Mouse (Mus musculus) thymus, postnatal 14 days (tissue): ENCODE results near the gene Ptk7.
A peak's percentile ranks its signal among the peaks of the same experiment; 100 is the strongest.
"Not testable (repeated sequence)": the region's sequence is repeated elsewhere in the genome, so short reads cannot be mapped to it uniquely, and the experiment has no call there.

Source experiments
- DNase-seq: peaks from one replicate; pipeline ENCODE4 v3.0.0; 2021

The Ptk7 gene

GRCm38 (mm10) chr17:46605126-46605525 lies 24.2 kb downstream of the Ptk7 start:
- no peak for DNase-seq

- DNase-seq = no peak
Observed at GRCm38 (mm10) chr17:46603229-46603628, 26.1 kb downstream of the Ptk7 start.

GRCm38 (mm10) chr17:46602212-46602611 lies 27.1 kb downstream of the Ptk7 start:
- DNase-seq = no peak

- no peak for DNase-seq
Observed at GRCm38 (mm10) chr17:46600569-46600968, 28.7 kb downstream of the Ptk7 start.

GRCm38 (mm10) chr17:46598963-46599362 lies 30.3 kb downstream of the Ptk7 start:
- no peak for DNase-seq

GRCm38 (mm10) chr17:46597956-46598355 lies 31.3 kb downstream of the Ptk7 start:
- no peak for DNase-seq

- no peak for DNase-seq
Observed at GRCm38 (mm10) chr17:46595336-46595735, 34.0 kb downstream of the Ptk7 start.

GRCm38 (mm10) chr17:46594606-46595005 lies 34.7 kb downstream of the Ptk7 start:
- no peak for DNase-seq

- no peak for DNase-seq
Observed at GRCm38 (mm10) chr17:46593124-46593523, 36.2 kb downstream of the Ptk7 start.

GRCm38 (mm10) chr17:46591406-46591805 lies 37.9 kb downstream of the Ptk7 start:
- DNase-seq = no peak

GRCm38 (mm10) chr17:46590439-46590838 lies 38.9 kb downstream of the Ptk7 start:
- DNase-seq = no peak

- DNase-seq = no peak
Observed at GRCm38 (mm10) chr17:46589635-46590314, 39.5 kb downstream of the Ptk7 start.

GRCm38 (mm10) chr17:46588913-46589312 lies 40.4 kb downstream of the Ptk7 start:
- no peak for DNase-seq

- peak; percentile 16 for DNase-seq
Observed at GRCm38 (mm10) chr17:46588173-46588572, 41.1 kb downstream of the Ptk7 start.

GRCm38 (mm10) chr17:46586327-46586726 lies 43.0 kb downstream of the Ptk7 start:
- no peak for DNase-seq

- no peak for DNase-seq
Observed at GRCm38 (mm10) chr17:46578650-46579049, 50.7 kb downstream of the Ptk7 start.

- DNase-seq = peak; percentile 63
Observed at GRCm38 (mm10) chr17:46576070-46576469, 53.2 kb downstream of the Ptk7 start.

GRCm38 (mm10) chr17:46574535-46574934 lies 54.8 kb downstream of the Ptk7 start:
- DNase-seq = no peak

GRCm38 (mm10) chr17:46571005-46571404 lies 58.3 kb downstream of the Ptk7 start:
- no peak for DNase-seq

- no peak for DNase-seq
Observed at GRCm38 (mm10) chr17:46559146-46559545, 70.2 kb downstream of the Ptk7 start.

- no peak for DNase-seq
Observed at GRCm38 (mm10) chr17:46558151-46558550, 71.2 kb downstream of the Ptk7 start.

GRCm38 (mm10) chr17:46557321-46557720 lies 72.0 kb downstream of the Ptk7 start:
- not testable (repeated sequence) for DNase-seq

- peak; percentile 69 for DNase-seq
Observed at GRCm38 (mm10) chr17:46556584-46556945, 72.7 kb downstream of the Ptk7 start.

- peak; percentile 97 for DNase-seq
Observed at GRCm38 (mm10) chr17:46555673-46556583, 73.4 kb downstream of the Ptk7 start, which contains the start of gene Srf. Srf (minus strand) TSS chr17:46556175.
